Mouse (Mus musculus): ENCODE data around the gene Brinp3. TPM values are rescaled to one million over a fixed set of nuclear protein-coding genes. Genes with fewer than 3 reads are reported as not detected.

Brinp3 gene
- polyA plus RNA-seq, 1 experiment from 2014 or later = 43.6 TPM

DNA sequence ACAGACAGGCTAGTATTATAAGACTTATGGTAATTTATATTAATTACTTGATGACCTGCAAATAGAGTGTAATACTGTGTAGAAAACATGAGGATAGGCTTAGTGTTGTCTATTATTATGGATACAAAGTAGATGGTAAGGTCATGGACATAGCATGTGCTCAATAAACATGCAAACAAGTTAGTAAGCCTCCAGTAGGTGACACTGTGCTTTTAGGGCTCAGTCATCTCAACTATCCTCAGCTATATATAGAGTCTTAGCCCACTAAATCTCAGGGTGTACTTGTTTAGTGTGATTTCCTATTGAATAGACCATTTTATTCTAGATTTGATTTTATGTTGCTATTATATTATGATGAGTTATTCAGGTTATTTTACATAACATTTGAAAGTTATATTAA lies 34.0 kb downstream of the Brinp3 start:
- no peak for ATAC-seq (ENCODE audit: low read depth)

DNA sequence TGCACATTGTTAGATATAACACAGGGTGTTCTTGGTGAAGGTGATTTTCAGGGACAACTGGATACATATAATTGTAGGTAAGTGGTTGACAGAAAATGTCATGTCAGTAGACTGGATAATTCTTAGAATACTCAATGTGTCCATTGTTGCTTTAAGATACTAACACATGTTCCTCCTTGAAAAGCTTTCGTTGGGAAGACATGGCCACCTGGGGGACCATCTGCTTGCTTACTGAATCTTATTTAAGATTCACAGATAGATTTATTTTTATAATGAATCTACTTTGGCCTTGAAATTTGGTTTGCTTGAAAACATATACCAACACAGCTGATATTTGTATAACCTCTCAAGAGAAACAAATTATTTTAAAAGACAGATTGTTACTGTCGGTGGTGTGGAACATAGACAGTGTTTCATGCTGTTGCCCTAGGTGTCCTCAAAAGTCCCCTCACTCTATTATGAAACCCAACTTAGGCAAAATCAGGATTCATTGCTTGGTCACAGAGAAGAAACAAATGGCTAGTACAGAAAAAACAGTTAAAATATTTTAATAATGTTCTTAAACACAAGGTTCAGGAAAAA lies 52.4 kb downstream of the Brinp3 start:
- no peak for ATAC-seq (ENCODE audit: low read depth)
- Histone ChIP-seq H3K36me3 (ENCODE audit: control insufficient read depth, insufficient read depth, low read length) (no peaks in the 10 kb centered on the region), H3K9me3 (ENCODE audit: control insufficient read depth, low read length) (no peaks in the 10 kb centered on the region), H3K27me3 (ENCODE audit: control insufficient read depth, insufficient read depth, low read length) (no peaks in the 10 kb centered on the region), H3K9ac (replicated peaks; ENCODE audit: low read depth, low read length) (no peak overlapping the region), H3K27ac (ENCODE audit: low read depth, low read length) (no peak overlapping the region), H3K4me1 (ENCODE audit: control insufficient read depth, insufficient read depth, low read length) (no peaks in the 10 kb centered on the region), H3K4me3 (ENCODE audit: low read depth, low read length) (no peak overlapping the region), H3K4me2 (ENCODE audit: low read depth, low read length) (no peak overlapping the region)
- WGBS = 73% methylated on average over 2 of the region's 2 CpGs

More for the DNA sequence above, 34.0 kb downstream of the Brinp3 start:
- Histone ChIP-seq H3K27me3 (ENCODE audit: control insufficient read depth, insufficient read depth, low read length) (no peaks in the 10 kb centered on the region), H3K4me3 (ENCODE audit: low read depth, low read length) (no peak overlapping the region), H3K36me3 (ENCODE audit: control insufficient read depth, insufficient read depth, low read length) (no peaks in the 10 kb centered on the region), H3K9me3 (ENCODE audit: control insufficient read depth, low read length) (no peaks in the 10 kb centered on the region), H3K4me1 (ENCODE audit: control insufficient read depth, insufficient read depth, low read length) (no peaks in the 10 kb centered on the region), H3K27ac (ENCODE audit: low read depth, low read length) (no peak overlapping the region), H3K9ac (replicated peaks; ENCODE audit: low read depth, low read length) (no peak overlapping the region), H3K4me2 (ENCODE audit: low read depth, low read length) (no peak overlapping the region)

DNA sequence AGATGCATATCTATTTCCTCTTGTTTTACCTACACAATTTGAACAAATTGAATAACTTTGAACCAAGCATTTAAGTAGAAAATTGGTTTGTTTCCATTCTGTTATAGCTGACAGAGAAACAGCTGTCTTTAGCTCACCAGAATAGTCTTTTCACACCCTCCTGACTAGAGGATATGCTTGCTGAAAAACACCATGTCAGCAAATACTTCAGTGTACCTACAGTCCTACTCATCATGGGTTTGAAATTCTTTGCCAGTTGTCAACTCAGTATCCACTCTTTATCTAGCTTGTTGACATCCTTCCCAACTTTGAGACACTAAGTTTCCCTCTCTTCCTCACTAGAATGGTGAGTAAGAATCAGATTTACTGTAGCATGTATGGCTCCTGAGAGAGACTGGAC lies 62.4 kb downstream of the Brinp3 start:
- Histone ChIP-seq H3K4me1 (ENCODE audit: control insufficient read depth, insufficient read depth, low read length) (no peaks in the 10 kb centered on the region), H3K27ac (ENCODE audit: low read depth, low read length) (no peak overlapping the region), H3K4me3 (ENCODE audit: low read depth, low read length) (no peak overlapping the region), H3K9ac (replicated peaks; ENCODE audit: low read depth, low read length) (no peak overlapping the region), H3K27me3 (ENCODE audit: control insufficient read depth, insufficient read depth, low read length) (no peaks in the 10 kb centered on the region), H3K9me3 (ENCODE audit: control insufficient read depth, low read length) (no peaks in the 10 kb centered on the region), H3K36me3 (ENCODE audit: control insufficient read depth, insufficient read depth, low read length) (no peaks in the 10 kb centered on the region), H3K4me2 (ENCODE audit: low read depth, low read length) (no peak overlapping the region)
- ATAC-seq (ENCODE audit: low read depth) = no peak

DNA sequence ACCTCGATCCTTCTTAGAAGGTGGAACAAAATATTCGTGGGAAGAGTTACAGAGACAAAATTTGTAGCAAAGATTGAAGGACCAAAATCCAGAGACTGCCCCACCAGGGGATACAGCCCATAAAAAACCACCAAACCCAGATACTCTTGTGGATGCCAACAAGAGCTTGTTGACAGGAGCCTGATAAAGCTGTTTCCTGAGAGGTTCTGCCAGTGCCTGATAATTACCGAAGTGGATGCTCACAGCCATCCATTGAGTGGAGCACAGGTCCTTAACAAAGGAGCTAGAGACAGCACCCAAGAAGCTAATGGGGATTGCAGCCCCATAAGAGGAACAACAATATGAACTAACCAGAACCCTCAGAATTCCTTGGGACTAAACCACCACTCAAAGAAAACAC lies 67.6 kb downstream of the Brinp3 start:
- Histone ChIP-seq H3K4me1 (ENCODE audit: control insufficient read depth, insufficient read depth, low read length) (no peaks in the 10 kb centered on the region), H3K9ac (replicated peaks; ENCODE audit: low read depth, low read length) (no peak overlapping the region), H3K9me3 (ENCODE audit: control insufficient read depth, low read length) (no peaks in the 10 kb centered on the region), H3K4me3 (ENCODE audit: low read depth, low read length) (no peak overlapping the region), H3K4me2 (ENCODE audit: low read depth, low read length) (no peak overlapping the region), H3K27me3 (ENCODE audit: control insufficient read depth, insufficient read depth, low read length) (no peaks in the 10 kb centered on the region), H3K36me3 (ENCODE audit: control insufficient read depth, insufficient read depth, low read length) (no peaks in the 10 kb centered on the region), H3K27ac (ENCODE audit: low read depth, low read length) (no peak overlapping the region)
- WGBS = 85% methylated on average over 3 of the region's 3 CpGs
- no peak for ATAC-seq (ENCODE audit: low read depth)

DNA sequence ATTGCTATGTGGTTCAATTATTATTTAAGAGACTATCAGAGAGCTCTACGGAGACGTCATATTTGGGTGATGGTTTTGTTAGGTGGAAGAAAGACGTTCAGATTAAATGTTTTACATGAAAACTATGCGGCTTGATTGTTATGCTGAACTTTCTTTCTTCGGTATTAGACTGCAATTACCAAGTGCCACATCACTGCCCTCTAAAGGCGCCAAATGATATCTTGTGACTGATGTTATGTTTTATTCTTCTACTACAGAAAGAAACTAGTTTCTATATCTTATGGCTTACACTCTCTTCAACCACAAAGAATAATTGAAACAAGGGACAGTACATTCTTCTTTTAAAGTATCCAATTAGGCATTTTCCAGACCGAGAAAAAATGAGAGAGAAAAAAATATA lies 89.6 kb downstream of the Brinp3 start:
- whole genome bisulfite sequencing = 77% methylated on average over 7 of the region's 7 CpGs
- Histone ChIP-seq H3K9me3 (ENCODE audit: control insufficient read depth, low read length) (no peaks in the 10 kb centered on the region), H3K4me1 (ENCODE audit: control insufficient read depth, insufficient read depth, low read length) (no peaks in the 10 kb centered on the region), H3K9ac (replicated peaks; ENCODE audit: low read depth, low read length) (no peak overlapping the region), H3K4me3 (ENCODE audit: low read depth, low read length) (no peak overlapping the region), H3K36me3 (ENCODE audit: control insufficient read depth, insufficient read depth, low read length) (no peaks in the 10 kb centered on the region), H3K4me2 (ENCODE audit: low read depth, low read length) (no peak overlapping the region), H3K27ac (ENCODE audit: low read depth, low read length) (no peak overlapping the region), H3K27me3 (ENCODE audit: control insufficient read depth, insufficient read depth, low read length) (no peaks in the 10 kb centered on the region)
- no peak for ATAC-seq (ENCODE audit: low read depth)

DNA sequence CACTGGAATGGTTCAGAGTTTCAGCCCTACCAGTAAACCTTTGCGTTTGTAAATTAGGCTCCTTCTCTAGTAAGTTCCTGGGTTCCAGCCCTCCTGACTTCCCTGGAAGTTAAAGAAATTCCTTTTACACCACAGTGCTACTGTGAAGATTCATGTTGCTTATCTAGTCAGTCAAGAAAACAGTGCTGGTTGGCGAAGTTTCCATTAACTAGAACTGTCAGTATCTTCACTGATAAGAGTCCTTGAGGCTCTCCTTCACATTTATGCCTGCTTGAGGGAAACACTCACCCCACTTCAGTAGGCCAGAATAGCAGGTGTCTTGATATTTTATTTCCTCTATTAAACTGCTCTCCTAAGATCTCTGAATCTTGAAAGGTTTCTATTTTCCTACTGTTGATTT lies 138.3 kb downstream of the Brinp3 start:
- no peak for ATAC-seq (ENCODE audit: low read depth)
- no peaks in the 10 kb centered on the region for H3K9me3 ChIP-seq (ENCODE audit: control insufficient read depth, low read length)
- no peak overlapping the region for H3K4me3 ChIP-seq (ENCODE audit: low read depth, low read length)
- H3K27me3 ChIP-seq (ENCODE audit: control insufficient read depth, insufficient read depth, low read length) = no peaks in the 10 kb centered on the region
- no peak overlapping the region for H3K9ac ChIP-seq (replicated peaks; ENCODE audit: low read depth, low read length)
- 75% methylated on average over 2 of the region's 2 CpGs for WGBS
- no peaks in the 10 kb centered on the region for H3K36me3 ChIP-seq (ENCODE audit: control insufficient read depth, insufficient read depth, low read length)
- H3K27ac ChIP-seq (ENCODE audit: low read depth, low read length) = no peak overlapping the region
- H3K4me2 ChIP-seq (ENCODE audit: low read depth, low read length) = no peak overlapping the region
- H3K4me1 ChIP-seq (ENCODE audit: control insufficient read depth, insufficient read depth, low read length) = no peaks in the 10 kb centered on the region

DNA sequence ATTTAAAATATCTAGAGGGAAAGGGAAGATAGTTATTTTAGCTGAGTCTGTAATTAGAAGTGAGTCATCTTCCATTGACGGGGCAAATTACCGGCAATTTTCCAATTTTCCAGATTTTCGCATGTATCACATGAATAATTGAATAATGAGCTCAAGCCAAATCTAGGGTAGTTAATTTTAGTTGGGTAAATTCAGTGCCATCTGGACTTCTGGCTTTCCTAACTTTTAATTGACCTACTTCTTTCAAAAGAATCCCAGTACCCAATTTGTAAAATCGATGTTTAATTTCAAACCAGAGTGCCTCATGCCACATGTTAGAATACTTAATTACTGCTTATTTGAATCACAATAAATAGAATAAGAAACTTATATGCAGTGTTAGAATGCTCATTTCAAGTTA lies 162.7 kb downstream of the Brinp3 start:
- Histone ChIP-seq H3K27me3 (ENCODE audit: control insufficient read depth, insufficient read depth, low read length) (no peaks in the 10 kb centered on the region), H3K36me3 (ENCODE audit: control insufficient read depth, insufficient read depth, low read length) (no peaks in the 10 kb centered on the region), H3K4me1 (ENCODE audit: control insufficient read depth, insufficient read depth, low read length) (no peaks in the 10 kb centered on the region), H3K9me3 (ENCODE audit: control insufficient read depth, low read length) (no peaks in the 10 kb centered on the region), H3K27ac (ENCODE audit: low read depth, low read length) (no peak overlapping the region), H3K9ac (replicated peaks; ENCODE audit: low read depth, low read length) (no peak overlapping the region), H3K4me2 (ENCODE audit: low read depth, low read length) (no peak overlapping the region), H3K4me3 (ENCODE audit: low read depth, low read length) (no peak overlapping the region)
- WGBS = 60% methylated on average over 4 of the region's 4 CpGs
- no peak for ATAC-seq (ENCODE audit: low read depth)

DNA sequence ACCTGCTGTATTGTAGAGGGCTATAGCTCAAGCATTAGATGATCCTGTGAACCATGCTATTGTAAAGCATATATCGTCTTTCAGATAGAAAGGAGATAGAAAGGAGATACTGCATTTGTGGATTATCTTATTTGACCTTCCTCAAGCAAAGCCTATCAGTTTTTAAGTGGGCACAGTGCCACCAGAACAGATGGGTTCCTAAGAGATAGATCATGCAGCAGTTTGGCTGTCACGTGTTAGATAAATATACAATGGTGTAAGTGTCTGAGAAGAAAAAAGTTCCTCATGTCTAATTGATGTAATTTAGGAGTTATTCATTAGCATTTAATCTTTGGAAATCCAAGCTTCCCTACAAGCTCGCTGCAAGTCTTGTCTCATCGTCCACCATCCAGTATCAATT lies 206.2 kb downstream of the Brinp3 start:
- 76% methylated on average over 4 of the region's 4 CpGs for whole genome bisulfite sequencing
- no peak for ATAC-seq (ENCODE audit: low read depth)
- no peak overlapping the region for H3K4me2 ChIP-seq (ENCODE audit: low read depth, low read length)
- no peaks in the 10 kb centered on the region for H3K27me3 ChIP-seq (ENCODE audit: control insufficient read depth, insufficient read depth, low read length)
- no peaks in the 10 kb centered on the region for H3K36me3 ChIP-seq (ENCODE audit: control insufficient read depth, insufficient read depth, low read length)
- no peak overlapping the region for H3K9ac ChIP-seq (replicated peaks; ENCODE audit: low read depth, low read length)
- no peak overlapping the region for H3K4me3 ChIP-seq (ENCODE audit: low read depth, low read length)
- H3K9me3 ChIP-seq (ENCODE audit: control insufficient read depth, low read length) = no peaks in the 10 kb centered on the region
- H3K4me1 ChIP-seq (ENCODE audit: control insufficient read depth, insufficient read depth, low read length) = no peaks in the 10 kb centered on the region
- H3K27ac ChIP-seq (ENCODE audit: low read depth, low read length) = no peak overlapping the region

DNA sequence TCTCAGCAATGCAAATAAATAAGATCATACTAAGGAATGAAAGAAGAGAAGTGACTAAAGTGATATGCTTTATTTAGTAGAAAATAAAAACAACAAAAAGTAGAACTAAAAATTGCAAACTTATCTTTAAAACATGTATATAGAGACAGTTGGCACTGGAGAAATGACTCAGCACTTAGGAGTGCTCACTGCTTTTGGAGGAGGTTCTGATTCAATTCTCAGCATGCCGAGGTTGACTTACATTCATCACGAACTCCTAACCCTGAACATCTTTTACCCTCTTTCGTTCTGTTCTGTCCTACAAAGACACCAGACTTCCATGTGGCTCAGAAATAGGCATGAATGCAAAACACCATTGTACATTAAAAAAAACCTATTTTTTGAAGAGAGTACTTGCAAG lies 225.0 kb downstream of the Brinp3 start:
- Histone ChIP-seq H3K4me2 (ENCODE audit: low read depth, low read length) (no peak overlapping the region), H3K27ac (ENCODE audit: low read depth, low read length) (no peak overlapping the region), H3K4me1 (ENCODE audit: control insufficient read depth, insufficient read depth, low read length) (no peaks in the 10 kb centered on the region), H3K4me3 (ENCODE audit: low read depth, low read length) (no peak overlapping the region), H3K9ac (replicated peaks; ENCODE audit: low read depth, low read length) (no peak overlapping the region), H3K27me3 (ENCODE audit: control insufficient read depth, insufficient read depth, low read length) (no peaks in the 10 kb centered on the region), H3K36me3 (ENCODE audit: control insufficient read depth, insufficient read depth, low read length) (no peaks in the 10 kb centered on the region), H3K9me3 (ENCODE audit: control insufficient read depth, low read length) (no peaks in the 10 kb centered on the region)
- 74% methylated on average over 3 of the region's 3 CpGs for WGBS
- no peak for ATAC-seq (ENCODE audit: low read depth)
